Mouse (Mus musculus): Measurements from ENCODE around the gene Raly. TPM values are rescaled to one million over a fixed set of nuclear protein-coding genes. Genes with fewer than 3 reads are reported as not detected.
A peak's percentile ranks its signal among the peaks of the same experiment; 100 is the strongest.

Gene Raly
- 40.2 and 53.6 TPM in 2 replicates for polyA plus RNA-seq (2015; fragmentation: Nextera tagmentation; extraction: Ambion mirVana)

DNA sequence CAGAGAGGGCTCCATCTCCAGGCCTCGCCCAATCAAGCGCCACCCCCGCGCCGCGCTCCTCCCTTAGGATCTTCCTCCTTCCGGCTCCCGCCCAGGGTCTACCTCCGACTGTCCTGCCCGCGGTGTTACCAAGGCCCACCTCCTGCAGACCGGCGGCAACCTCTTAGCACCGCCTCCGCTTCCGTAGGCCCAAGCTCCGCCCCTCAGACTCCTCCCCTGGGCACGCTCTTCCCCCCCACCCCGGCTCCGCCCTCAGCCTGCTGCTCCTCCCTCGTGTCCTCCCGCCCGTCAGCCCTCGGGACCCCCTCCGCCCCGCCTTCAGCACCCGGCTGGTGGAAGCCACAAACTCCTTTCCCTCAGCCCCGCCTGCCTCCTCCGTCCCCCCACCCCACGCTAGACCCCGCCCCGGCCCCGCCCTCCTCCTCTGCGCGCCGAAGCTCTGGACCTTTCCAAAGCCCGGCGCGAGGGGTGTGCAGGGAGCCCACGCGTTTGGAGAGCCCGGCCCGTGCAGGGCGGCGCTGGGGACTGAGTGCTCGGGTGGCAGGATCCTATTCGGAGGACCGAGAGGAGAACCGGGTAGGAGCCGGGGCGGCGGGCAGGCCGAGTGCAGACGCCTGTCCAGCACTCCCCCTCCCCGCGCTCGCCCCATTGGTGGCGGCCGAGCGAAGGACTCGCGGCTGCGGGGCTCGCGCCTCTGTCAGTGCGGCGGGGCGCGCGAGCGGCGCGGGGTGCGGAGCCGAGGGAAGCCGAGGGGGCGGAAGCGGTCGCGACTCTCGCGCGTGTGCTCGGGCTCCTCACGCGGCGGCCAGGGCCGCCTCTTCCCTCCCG is at the start of gene Raly, which contains the start of gene a:
TSS of gene Raly (plus strand) at position 441 of the 828 bp plus-strand sequence.
TSS of gene a (plus strand) at position 747 of the 828 bp plus-strand sequence.
- Histone ChIP-seq H3K9me3 (no peaks in the 10 kb centered on the region), H3K36me3 (no peaks in the 10 kb centered on the region), H3K4me3 (peak within 1 kb of the TSS; percentile 98), H3K4me1 (peaks cover 25% of the 10 kb centered on the region), H3K27ac (peak within 1 kb of the TSS; percentile 99), H3K4me2 (peak within 1 kb of the TSS; percentile 70), H3K27me3 (no peaks in the 10 kb centered on the region), H3K9ac (peak within 1 kb of the TSS; percentile 98)
- WGBS, result under 1% methylated on average over 71 of the region's 89 CpGs
- ATAC-seq (ENCODE audit: insufficient number of reproducible peaks, low FRiP score, low TSS enrichment, low read depth), result peak; percentile 98

- WGBS, result 50% methylated on average over 10 of the region's 10 CpGs
- no peak overlapping the region for H3K4me2 ChIP-seq
Observed at GRCm38 (mm10) chr2:154742911-154743819, 47.7 kb upstream of the Raly start.

GRCm38 (mm10) chr2:154743915-154744314 is 47.0 kb upstream of the Raly start:
- Histone ChIP-seq H3K9ac (no peak overlapping the region), H3K36me3 (no peaks in the 10 kb centered on the region), H3K4me1 (peaks cover 1% of the 10 kb centered on the region), H3K27ac (no peak overlapping the region), H3K4me2 (no peak overlapping the region), H3K27me3 (no peaks in the 10 kb centered on the region), H3K4me3 (no peak overlapping the region), H3K9me3 (no peaks in the 10 kb centered on the region)
- WGBS, result 51% methylated on average over 4 of the region's 4 CpGs
- no peak for ATAC-seq (ENCODE audit: insufficient number of reproducible peaks, low FRiP score, low TSS enrichment, low read depth)

More at GRCm38 (mm10) chr2:154742911-154743819, 47.7 kb upstream of the Raly start:
- H3K4me3 ChIP-seq, result no peak overlapping the region
- no peak overlapping the region for H3K9ac ChIP-seq
- ATAC-seq (ENCODE audit: insufficient number of reproducible peaks, low FRiP score, low TSS enrichment, low read depth), result no peak
- no peak overlapping the region for H3K27ac ChIP-seq
- H3K4me1 ChIP-seq, result 0 out of 2 replicates have a peak, but pooled peaks cover 4% of the 10 kb centered on the region
- H3K36me3 ChIP-seq, result no peaks in the 10 kb centered on the region
- H3K9me3 ChIP-seq, result no peaks in the 10 kb centered on the region
- no peaks in the 10 kb centered on the region for H3K27me3 ChIP-seq

DNA sequence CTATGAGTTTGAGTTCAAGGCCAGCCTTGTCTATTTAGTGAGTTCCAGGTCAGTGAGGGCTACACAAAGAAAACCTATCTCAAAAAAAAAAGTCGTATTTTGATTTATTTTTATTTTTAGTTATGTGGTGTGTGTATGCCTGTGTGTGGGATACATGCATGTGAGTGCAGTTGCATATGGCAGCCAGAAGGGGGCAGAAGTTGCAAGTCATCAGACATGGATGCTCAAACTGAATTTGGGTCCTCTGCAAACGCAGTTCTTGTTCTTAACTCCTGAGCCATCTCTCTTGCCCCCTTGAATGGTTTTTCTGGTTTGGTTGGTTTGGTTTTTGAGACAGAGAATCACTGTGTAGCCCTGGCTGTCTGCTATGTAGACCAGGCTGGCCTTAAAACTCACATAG is 42.5 kb upstream of the Raly start:
- WGBS, result 93% methylated on average over 2 of the region's 2 CpGs
- Histone ChIP-seq H3K36me3 (no peaks in the 10 kb centered on the region), H3K27ac (no peak overlapping the region), H3K4me2 (no peak overlapping the region), H3K9ac (no peak overlapping the region), H3K9me3 (no peaks in the 10 kb centered on the region), H3K4me1 (peaks cover 12% of the 10 kb centered on the region), H3K27me3 (no peaks in the 10 kb centered on the region), H3K4me3 (no peak overlapping the region)
- ATAC-seq (ENCODE audit: insufficient number of reproducible peaks, low FRiP score, low TSS enrichment, low read depth), result no peak

GRCm38 (mm10) chr2:154749046-154750036 is 41.6 kb upstream of the Raly start:
- H3K9me3 ChIP-seq, result no peaks in the 10 kb centered on the region
- H3K4me1 ChIP-seq, result peaks cover 12% of the 10 kb centered on the region
- no peaks in the 10 kb centered on the region for H3K36me3 ChIP-seq
- H3K27ac ChIP-seq, result peak overlapping the region; percentile 12
- H3K27me3 ChIP-seq, result no peaks in the 10 kb centered on the region
- no peak overlapping the region for H3K9ac ChIP-seq
- no peak for ATAC-seq (ENCODE audit: insufficient number of reproducible peaks, low FRiP score, low TSS enrichment, low read depth)
- no peak overlapping the region for H3K4me3 ChIP-seq
- 32% methylated on average over 23 of the region's 23 CpGs for WGBS
- 0 out of 2 replicates have a peak overlapping the region, but pooled peaks have one; percentile 7 for H3K4me2 ChIP-seq

DNA sequence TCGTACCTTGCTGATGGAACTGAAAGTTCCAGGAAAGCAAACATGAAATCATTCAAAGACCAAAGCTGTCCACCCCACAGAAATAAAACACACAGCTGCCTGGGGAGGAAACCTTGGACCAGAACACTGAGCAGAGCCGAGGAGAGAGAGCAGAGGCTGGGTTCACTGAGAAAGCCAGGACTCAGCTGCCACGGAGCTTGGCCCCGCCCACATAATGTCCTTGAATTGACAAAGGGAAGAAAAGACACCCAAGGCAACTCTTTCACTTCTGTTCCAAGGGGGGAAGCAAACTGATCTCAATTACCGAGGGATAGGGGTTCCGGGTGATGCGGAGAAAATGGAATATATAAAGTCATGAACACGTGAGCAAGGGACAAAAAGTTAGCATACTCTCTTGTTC is 39.0 kb upstream of the Raly start:
- Histone ChIP-seq H3K9ac (no peak overlapping the region), H3K4me3 (no peak overlapping the region), H3K4me1 (peaks cover 12% of the 10 kb centered on the region), H3K27me3 (no peaks in the 10 kb centered on the region), H3K36me3 (no peaks in the 10 kb centered on the region), H3K27ac (no peak overlapping the region), H3K4me2 (no peak overlapping the region), H3K9me3 (no peaks in the 10 kb centered on the region)
- ATAC-seq (ENCODE audit: insufficient number of reproducible peaks, low FRiP score, low TSS enrichment, low read depth), result no peak
- WGBS, result 63% methylated on average over 8 of the region's 8 CpGs

- H3K27me3 ChIP-seq, result no peaks in the 10 kb centered on the region
- H3K36me3 ChIP-seq, result no peaks in the 10 kb centered on the region
- no peak overlapping the region for H3K4me3 ChIP-seq
- H3K9ac ChIP-seq, result no peak overlapping the region
- WGBS, result 82% methylated on average over 2 of the region's 2 CpGs
- no peak overlapping the region for H3K4me2 ChIP-seq
- no peaks in the 10 kb centered on the region for H3K9me3 ChIP-seq
- no peak for ATAC-seq (ENCODE audit: insufficient number of reproducible peaks, low FRiP score, low TSS enrichment, low read depth)
- H3K27ac ChIP-seq, result no peak overlapping the region
- H3K4me1 ChIP-seq, result peaks cover 8% of the 10 kb centered on the region
Observed at GRCm38 (mm10) chr2:154754068-154754560, 36.8 kb upstream of the Raly start.

GRCm38 (mm10) chr2:154755791-154756190 is 35.1 kb upstream of the Raly start:
- Histone ChIP-seq H3K9me3 (no peaks in the 10 kb centered on the region), H3K9ac (no peak overlapping the region), H3K4me1 (no peaks in the 10 kb centered on the region), H3K4me3 (no peak overlapping the region), H3K27ac (no peak overlapping the region), H3K27me3 (no peaks in the 10 kb centered on the region), H3K4me2 (no peak overlapping the region), H3K36me3 (no peaks in the 10 kb centered on the region)
- ATAC-seq (ENCODE audit: insufficient number of reproducible peaks, low FRiP score, low TSS enrichment, low read depth), result no peak
- WGBS, result 69% methylated on average over 6 of the region's 6 CpGs

- H3K4me1 ChIP-seq, result peaks cover 3% of the 10 kb centered on the region; the same call in 1 of the 2 replicates
- no peak for ATAC-seq (ENCODE audit: insufficient number of reproducible peaks, low FRiP score, low TSS enrichment, low read depth)
- H3K36me3 ChIP-seq, result no peaks in the 10 kb centered on the region
- no peaks in the 10 kb centered on the region for H3K9me3 ChIP-seq
- no peak overlapping the region for H3K9ac ChIP-seq
- no peaks in the 10 kb centered on the region for H3K27me3 ChIP-seq
- no peak overlapping the region for H3K27ac ChIP-seq
- 49% methylated on average over 5 of the region's 5 CpGs for WGBS
- H3K4me3 ChIP-seq, result no peak overlapping the region
- no peak overlapping the region for H3K4me2 ChIP-seq
Observed at GRCm38 (mm10) chr2:154757691-154758090, 33.2 kb upstream of the Raly start.

DNA sequence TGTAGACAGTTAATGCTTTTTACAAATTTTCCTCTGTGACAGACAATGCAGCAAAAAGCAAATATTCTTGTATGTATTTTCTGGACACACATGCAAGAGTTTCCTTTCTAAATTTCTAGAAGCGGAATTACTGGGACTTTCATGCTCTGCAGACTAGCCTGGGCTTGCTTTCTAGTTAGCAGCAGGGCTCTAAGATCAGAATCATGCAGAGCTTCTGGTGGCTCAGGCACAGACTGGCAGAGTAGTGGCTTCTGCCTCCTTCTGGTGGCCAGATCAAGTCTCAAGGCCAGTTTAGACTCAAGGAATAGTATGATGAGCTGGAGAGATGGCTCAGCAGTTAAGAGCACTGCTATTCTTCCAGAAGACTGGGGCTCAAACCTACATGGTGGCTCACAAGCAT is 32.4 kb upstream of the Raly start:
- Histone ChIP-seq H3K36me3 (no peaks in the 10 kb centered on the region), H3K9ac (no peak overlapping the region), H3K9me3 (no peaks in the 10 kb centered on the region), H3K4me3 (no peak overlapping the region), H3K27me3 (no peaks in the 10 kb centered on the region), H3K4me1 (peaks cover 9% of the 10 kb centered on the region), H3K27ac (no peak overlapping the region), H3K4me2 (no peak overlapping the region)
- ATAC-seq (ENCODE audit: insufficient number of reproducible peaks, low FRiP score, low TSS enrichment, low read depth), result no peak
- WGBS, result 64% methylated on average over 1 of the region's 1 CpGs

DNA sequence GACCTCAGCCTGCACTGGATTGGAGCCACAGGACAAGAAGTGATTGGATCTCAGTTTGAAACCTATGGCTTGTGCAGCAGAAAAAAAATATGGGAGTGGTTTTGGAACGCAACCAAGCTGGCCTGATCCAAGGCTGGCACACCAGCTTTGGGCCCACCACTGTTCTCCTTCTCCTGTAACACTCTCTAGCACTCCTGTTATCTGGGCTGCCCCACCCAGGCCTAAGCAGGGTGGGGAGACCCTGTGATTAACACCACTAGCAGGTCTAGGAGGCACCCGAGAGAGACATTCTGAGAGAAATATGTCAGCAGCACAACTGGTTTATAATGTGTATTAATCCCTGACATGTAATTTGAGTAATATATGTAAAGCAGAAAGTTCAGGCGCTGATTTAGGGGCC is 27.7 kb upstream of the Raly start:
- Histone ChIP-seq H3K9me3 (no peaks in the 10 kb centered on the region), H3K27me3 (no peaks in the 10 kb centered on the region), H3K4me3 (no peak overlapping the region), H3K4me2 (no peak overlapping the region), H3K36me3 (no peaks in the 10 kb centered on the region), H3K9ac (no peak overlapping the region), H3K27ac (peak overlapping the region; percentile 43), H3K4me1 (peaks cover 11% of the 10 kb centered on the region)
- WGBS, result 52% methylated on average over 3 of the region's 3 CpGs
- no peak for ATAC-seq (ENCODE audit: insufficient number of reproducible peaks, low FRiP score, low TSS enrichment, low read depth)
